ENCODE assay signal across 10 mouse cellular contexts in the genomic region with DNA sequence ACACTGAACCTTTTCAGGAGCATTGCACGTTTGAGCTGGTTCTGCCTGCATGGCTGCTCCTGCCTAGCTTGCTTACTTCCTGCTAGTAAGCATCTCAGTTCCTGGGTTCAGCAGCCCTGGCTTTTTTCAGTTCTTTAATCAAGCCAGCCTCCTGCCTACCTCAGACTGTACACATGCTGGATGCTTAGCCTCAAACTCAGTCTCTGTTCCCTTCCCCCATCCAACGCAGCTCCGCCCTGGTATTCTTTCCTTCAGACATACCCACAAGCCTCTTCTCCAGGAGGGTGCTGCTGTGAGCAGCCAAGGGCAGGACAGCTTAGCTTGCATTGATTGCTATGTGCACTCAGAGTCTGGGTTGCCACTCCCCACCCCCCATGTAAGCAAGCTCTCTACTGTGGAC. TPM values are rescaled to one million over a fixed set of nuclear protein-coding genes. Genes with fewer than 3 reads are reported as not detected.
DNase-seq lines count a peak whose midpoint lies in the region; ATAC-seq and TF ChIP-seq lines count a peak whose summit lies in the region.
"Had no signal": no experiment of that assay in that cellular context is flagged by ENCODE, and none has a peak within 500 bp of the region (broad histone marks: within the 10 kb centered on the region; RNA-seq: fewer than 3 reads in every experiment).

No protein-coding gene starts in this region.

- no peak overlapping the region for H3K4me3 ChIP-seq in kidney, postnatal 0 days (replicated peaks; ENCODE audit: low read depth, low read length)
- no peak overlapping the region for H3K4me3 ChIP-seq in stomach, postnatal 0 days (ENCODE audit: low read depth, low read length)
- H3K4me3 ChIP-seq in midbrain, embryonic 11.5 days (ENCODE audit: low read depth, low read length): no peak overlapping the region
- H3K4me3 ChIP-seq: heart, embryonic 13.5 days; midbrain, embryonic 12.5 days had no signal

- no peak overlapping the region for H3K4me2 ChIP-seq in kidney, postnatal 0 days (ENCODE audit: low read length)
- no peak overlapping the region for H3K4me2 ChIP-seq in stomach, postnatal 0 days (replicated peaks; ENCODE audit: low read depth)
- no peak overlapping the region for H3K4me2 ChIP-seq in midbrain, embryonic 11.5 days
- H3K4me2 ChIP-seq: heart, embryonic 13.5 days; midbrain, embryonic 12.5 days had no signal

- no peak for TF ChIP-seq EP300 in stomach, postnatal 0 days (optimal IDR thresholded peaks at IDR 0.05)

- no peak overlapping the region for H3K27ac ChIP-seq in kidney, postnatal 0 days
- H3K27ac ChIP-seq in stomach, postnatal 0 days (replicated peaks): no peak overlapping the region
- no peak overlapping the region for H3K27ac ChIP-seq in midbrain, embryonic 11.5 days (ENCODE audit: low read depth, low read length)
- H3K27ac ChIP-seq: heart, embryonic 13.5 days; midbrain, embryonic 12.5 days had no signal

- H3K27me3 ChIP-seq in kidney, postnatal 0 days (ENCODE audit: insufficient read depth, low read length): no peaks in the 10 kb centered on the region
- H3K27me3 ChIP-seq in stomach, postnatal 0 days (ENCODE audit: control insufficient read depth, insufficient read depth, low read length): no peaks in the 10 kb centered on the region
- H3K27me3 ChIP-seq in midbrain, embryonic 11.5 days (ENCODE audit: control insufficient read depth, insufficient read depth, low read length): no peaks in the 10 kb centered on the region
- H3K27me3 ChIP-seq: midbrain, embryonic 12.5 days had no signal

- H3K4me1 ChIP-seq in kidney, postnatal 0 days (replicated peaks; ENCODE audit: insufficient read depth, low read length): no peaks in the 10 kb centered on the region
- H3K4me1 ChIP-seq in stomach, postnatal 0 days (replicated peaks; ENCODE audit: control insufficient read depth, insufficient read depth): no peaks in the 10 kb centered on the region
- no peaks in the 10 kb centered on the region for H3K4me1 ChIP-seq in midbrain, embryonic 11.5 days (ENCODE audit: control insufficient read depth, insufficient read depth, low read length)
- H3K4me1 ChIP-seq: midbrain, embryonic 12.5 days had no signal

- no peaks in the 10 kb centered on the region for H3K36me3 ChIP-seq in kidney, postnatal 0 days (ENCODE audit: insufficient read depth, low read length)
- H3K36me3 ChIP-seq in stomach, postnatal 0 days (ENCODE audit: control insufficient read depth, insufficient read depth, low read length): no peaks in the 10 kb centered on the region
- no peaks in the 10 kb centered on the region for H3K36me3 ChIP-seq in midbrain, embryonic 11.5 days (ENCODE audit: control insufficient read depth, insufficient read depth, low read length)
- H3K36me3 ChIP-seq: heart, embryonic 13.5 days; midbrain, embryonic 12.5 days had no signal

- WGBS in kidney, postnatal 0 days: 42% methylated on average over 3 of the region's 3 CpGs
- 49% methylated on average over 3 of the region's 3 CpGs for WGBS in stomach, postnatal 0 days
- WGBS in midbrain, embryonic 11.5 days: 61% methylated on average over 3 of the region's 3 CpGs

- no peak for DNase-seq in kidney, postnatal 0 days (ENCODE audit: low spot score)
- no peak for DNase-seq in kidney, postnatal 25 days
- peak; percentile 23 to 49 for DNase-seq in CD8-positive naive resting alpha-beta T cell, adult 2 months (ENCODE audit: low read depth in 2 of 2, low spot score in 2 of 2)
- DNase-seq in stomach, postnatal 0 days (ENCODE audit: low spot score): no peak
- no peak for DNase-seq in left cerebral cortex, postnatal 36 days (ENCODE audit: low spot score in 2 of 2)
- no peak for DNase-seq in left cerebral cortex, postnatal 10 days (ENCODE audit: extremely low spot score in 1 of 2, low spot score in 2 of 2)
- no peak for DNase-seq in midbrain, embryonic 11.5 days (ENCODE audit: low spot score, missing footprints)

- 0 out of 2 replicates have a peak, but pooled peaks have one; percentile 3 for ATAC-seq in kidney, postnatal 0 days (replicated peaks; ENCODE audit: low FRiP score, low read depth)
- peak; percentile 65 for ATAC-seq in granulocyte monocyte progenitor cell, adult 5-6 weeks (replicated peaks; ENCODE audit: poor library complexity, severe bottlenecking)
- ATAC-seq in stomach, postnatal 0 days (ENCODE audit: low FRiP score, low TSS enrichment): peak; percentile 29; the same call in 1 of the 2 replicates
- no peak for ATAC-seq in midbrain, embryonic 11.5 days (ENCODE audit: low FRiP score)

- H3K9ac ChIP-seq in kidney, postnatal 0 days (ENCODE audit: low read depth, low read length): no peak overlapping the region
- H3K9ac ChIP-seq in stomach, postnatal 0 days (ENCODE audit: low read length): no peak overlapping the region
- H3K9ac ChIP-seq in midbrain, embryonic 11.5 days (ENCODE audit: low read length): no peak overlapping the region
- H3K9ac ChIP-seq: heart, embryonic 13.5 days; midbrain, embryonic 12.5 days had no signal

- intact Hi-C loops in left cerebral cortex, postnatal 36 days (cut with DNase I): no loop called here
- intact Hi-C loops in left cerebral cortex, postnatal 10 days (cut with DNase I): no loop called here

- no peaks in the 10 kb centered on the region for H3K9me3 ChIP-seq in kidney, postnatal 0 days (replicated peaks; ENCODE audit: low read length)
- H3K9me3 ChIP-seq in stomach, postnatal 0 days (ENCODE audit: control insufficient read depth, low read length): no peaks in the 10 kb centered on the region
- H3K9me3 ChIP-seq in midbrain, embryonic 11.5 days (ENCODE audit: control insufficient read depth, low read length): no peaks in the 10 kb centered on the region
- H3K9me3 ChIP-seq: heart, embryonic 13.5 days; midbrain, embryonic 12.5 days had no signal

- TF ChIP-seq CTCF in kidney, postnatal 0 days (IDR thresholded peaks at IDR 0.05; ENCODE audit: low read depth): no peak
- no peak for TF ChIP-seq CTCF in stomach, postnatal 0 days (IDR thresholded peaks at IDR 0.05; ENCODE audit: low read depth)

RNA-seq across cellular contexts. Expression of a gene that starts 12.6 kb away (rescaled TPM):
- 86.4 and 90.6 TPM in 2 replicates for polyA plus RNA-seq in kidney, postnatal 0 days (2015; fragmentation: Nextera tagmentation; extraction: Ambion mirVana)
- total RNA-seq in granulocyte monocyte progenitor cell, adult 5-6 weeks (2014; fragmentation: Nextera tagmentation): 98.7 and 104 TPM in 2 replicates
- 82.8 and 84.2 TPM in 2 replicates for total RNA-seq in granulocyte monocyte progenitor cell, adult 5-6 weeks (2017)
- polyA plus RNA-seq in stomach, postnatal 0 days (2015; fragmentation: Nextera tagmentation; extraction: Ambion mirVana): 37.7 and 38.6 TPM in 2 replicates
- total RNA-seq in left cerebral cortex, postnatal 36 days (2021): 10 to 100 TPM; 85.2 to 94.1 TPM
- 100 to 1,000 TPM; 105 to 108 TPM for total RNA-seq in left cerebral cortex, postnatal 10 days (2021)
- 189 and 190 TPM in 2 replicates for polyA plus RNA-seq in midbrain, embryonic 11.5 days (2014; fragmentation: Nextera tagmentation; extraction: Ambion mirVana)

RNA-seq across cellular contexts. Expression of a gene that starts 56.3 kb away (rescaled TPM):
- polyA plus RNA-seq in kidney, postnatal 0 days (2015; fragmentation: Nextera tagmentation; extraction: Ambion mirVana): 383 and 402 TPM in 2 replicates
- 277 and 304 TPM in 2 replicates for total RNA-seq in granulocyte monocyte progenitor cell, adult 5-6 weeks (2014; fragmentation: Nextera tagmentation)
- total RNA-seq in granulocyte monocyte progenitor cell, adult 5-6 weeks (2017): 345 and 391 TPM in 2 replicates
- 270 and 275 TPM in 2 replicates for polyA plus RNA-seq in stomach, postnatal 0 days (2015; fragmentation: Nextera tagmentation; extraction: Ambion mirVana)
- total RNA-seq in left cerebral cortex, postnatal 36 days (2021): 100 to 1,000 TPM; 119 to 127 TPM
- total RNA-seq in left cerebral cortex, postnatal 10 days (2021): 100 to 1,000 TPM; 123 to 131 TPM
- 368 TPM in 2 replicates for polyA plus RNA-seq in midbrain, embryonic 11.5 days (2014; fragmentation: Nextera tagmentation; extraction: Ambion mirVana)

RNA-seq across cellular contexts. Expression of a gene that starts 58.1 kb away (rescaled TPM):
- polyA plus RNA-seq in kidney, postnatal 0 days (2015; fragmentation: Nextera tagmentation; extraction: Ambion mirVana): 12.4 and 12.9 TPM in 2 replicates
- total RNA-seq in granulocyte monocyte progenitor cell, adult 5-6 weeks (2014; fragmentation: Nextera tagmentation): 15.8 and 44.1 TPM in 2 replicates
- total RNA-seq in granulocyte monocyte progenitor cell, adult 5-6 weeks (2017): 6.2 and 12.2 TPM in 2 replicates
- polyA plus RNA-seq in stomach, postnatal 0 days (2015; fragmentation: Nextera tagmentation; extraction: Ambion mirVana): 4.5 and 5.4 TPM in 2 replicates
- total RNA-seq in left cerebral cortex, postnatal 36 days (2021): 10 to 100 TPM; 10.3 to 18.0 TPM
- total RNA-seq in left cerebral cortex, postnatal 10 days (2021): 10 to 100 TPM; 13.3 to 16.3 TPM
- 35.6 and 36.3 TPM in 2 replicates for polyA plus RNA-seq in midbrain, embryonic 11.5 days (2014; fragmentation: Nextera tagmentation; extraction: Ambion mirVana)

Comparison
In these comparisons a context has a peak if more than half of its experiments do, and no peak if none do; other contexts are left out.
1. DNase-seq: peak in CD8-positive naive resting alpha-beta T cell, adult 2 months (2 of 2); none in kidney, postnatal 0 days (single experiment), kidney, postnatal 25 days (0 of 2), stomach, postnatal 0 days (single experiment), left cerebral cortex, postnatal 36 days (0 of 2), left cerebral cortex, postnatal 10 days (0 of 2) and midbrain, embryonic 11.5 days (single experiment).